Mouse (Mus musculus) lung, adult 18-20 months (tissue): ENCODE measurements at regions not wholly inside any gene's neighbourhood (a gene's known extent, or its start where the extent isn't known, plus 50 kb on each side); places are given as distances from the start of the nearest gene placed in this dataset.

Experiments used
- DNase-seq, 2 experiments: peaks; one replicate each; pipeline ENCODE4 v3.0.0; 2022; ENCODE audit warnings: mixed read lengths in 2 of 2

GRCm38 (mm10) chr4:48889074-48889592 is 169.9 kb upstream of the Plppr1 start:
- no peak for DNase-seq

DNA sequence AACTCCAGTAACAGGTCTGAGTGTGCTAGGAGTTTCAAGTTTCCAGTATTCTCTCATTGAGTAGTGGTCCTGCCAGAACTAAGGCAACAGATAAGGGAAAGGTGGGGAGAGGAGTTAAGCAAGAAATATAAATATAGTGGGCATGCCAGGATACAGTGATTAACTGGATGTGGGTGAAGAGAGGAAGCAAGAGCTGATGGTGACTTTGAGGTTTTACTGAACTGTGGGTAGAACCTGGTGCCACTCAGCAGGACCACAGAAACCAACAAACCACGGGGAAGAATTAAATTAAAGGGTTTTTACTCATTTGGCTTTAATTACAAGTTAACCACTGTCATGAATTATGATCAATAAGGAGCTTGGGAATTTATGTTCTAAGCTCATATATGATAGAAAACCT is 154.5 kb upstream of the Plppr1 start:
- DNase-seq, result no peak

DNA sequence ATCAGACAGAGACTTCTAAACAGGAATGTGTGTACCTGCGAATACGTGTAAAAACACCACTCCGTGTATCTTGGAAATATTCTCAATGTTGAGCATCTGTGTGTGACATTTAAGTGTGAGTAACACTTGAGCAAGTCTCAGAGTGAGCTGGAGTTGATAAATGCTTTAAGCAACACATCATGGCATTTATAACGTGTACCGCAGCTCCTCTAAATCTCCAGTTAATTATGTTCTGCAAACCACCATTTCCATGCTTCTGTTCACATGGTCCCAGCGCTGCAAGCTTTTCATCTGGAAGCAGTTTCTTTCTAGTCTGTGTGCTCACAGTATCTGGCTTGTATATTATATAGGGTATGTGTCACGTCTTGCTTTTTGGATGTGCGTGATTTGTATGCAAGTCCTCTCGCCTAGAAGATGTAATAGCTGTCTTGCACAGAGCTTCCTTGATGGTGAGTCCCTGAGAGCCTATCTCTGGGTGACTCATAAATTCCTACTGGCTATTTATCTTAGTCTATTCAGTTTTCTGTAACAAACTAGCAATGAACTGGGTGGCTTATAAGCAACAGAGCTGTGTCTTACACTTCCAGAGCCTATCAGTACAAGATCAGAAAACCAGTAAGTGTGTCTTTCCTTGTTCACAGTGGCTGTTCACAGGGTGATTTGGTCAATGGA is 153.7 kb upstream of the Plppr1 start:
- no peak for DNase-seq

GRCm38 (mm10) chr4:48909161-48909560 is 149.9 kb upstream of the Plppr1 start:
- DNase-seq, result no peak

DNA sequence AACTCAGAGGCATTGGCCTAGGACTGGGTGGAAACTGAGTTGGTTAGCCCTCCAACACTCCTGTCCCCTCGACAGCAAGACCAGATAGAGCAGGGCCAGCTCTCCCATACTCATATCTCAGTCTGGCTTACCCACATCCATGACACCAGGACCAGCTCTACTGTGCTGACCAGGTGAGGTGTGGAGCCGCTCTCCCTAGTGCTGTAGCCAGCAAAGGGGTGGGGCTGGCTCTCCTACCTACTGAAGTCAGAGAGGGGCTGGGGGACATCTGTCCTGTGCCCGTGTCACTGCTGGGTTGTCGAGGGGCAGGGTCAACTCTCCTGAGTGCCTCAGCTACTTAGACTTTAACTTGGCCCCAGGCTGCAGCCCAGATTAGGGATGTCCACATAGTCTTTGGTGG is 145.8 kb upstream of the Plppr1 start:
- DNase-seq, result no peak

GRCm38 (mm10) chr4:48924576-48925459 is 134.3 kb upstream of the Plppr1 start:
- no peak for DNase-seq

- no peak for DNase-seq
These were observed 120.7 kb upstream of the Plppr1 start for GRCm38 (mm10) chr4:48938420-48938819.

DNA sequence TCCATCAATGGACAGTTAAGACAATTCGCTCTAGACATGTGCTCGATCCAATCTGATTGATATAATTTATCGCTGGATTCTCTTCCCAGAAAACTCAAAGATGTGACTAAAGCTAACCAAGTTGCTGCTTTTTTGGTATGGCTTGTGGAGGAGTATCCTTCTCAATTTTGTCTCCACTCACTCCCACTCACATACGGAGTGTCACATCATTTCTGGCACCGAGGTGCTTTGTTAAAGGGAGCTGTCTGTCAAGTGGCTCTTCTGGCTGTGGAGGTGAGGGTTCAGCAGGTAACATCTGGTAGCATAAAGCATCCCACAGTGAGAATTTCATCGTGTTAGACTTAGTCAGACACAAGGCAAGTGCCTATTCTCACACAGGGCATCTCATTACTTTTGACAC is 120.2 kb upstream of the Plppr1 start:
- no peak for DNase-seq

- DNase-seq, result no peak
These were observed 113.7 kb upstream of the Plppr1 start for GRCm38 (mm10) chr4:48945266-48945818.

- no peak for DNase-seq
These were observed 106.1 kb upstream of the Plppr1 start for GRCm38 (mm10) chr4:48952965-48953364.

DNA sequence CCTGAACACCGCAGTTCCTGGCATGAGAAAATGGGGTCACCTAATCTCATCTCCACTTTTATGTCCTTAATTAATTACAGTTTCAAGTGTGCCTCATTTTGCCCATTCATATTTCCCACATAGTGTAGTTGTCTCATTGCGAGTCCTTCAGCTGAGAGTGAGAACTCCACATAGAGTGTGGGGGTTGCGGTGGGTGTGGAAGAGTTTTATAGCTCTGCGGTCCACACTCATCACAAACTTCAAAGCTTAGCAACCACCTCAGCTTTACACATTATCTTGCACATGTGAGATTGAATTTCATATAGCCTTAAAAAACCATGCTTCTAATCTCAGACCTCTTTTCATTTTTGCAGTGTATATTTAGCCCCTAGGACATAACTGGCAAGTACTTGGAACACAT is 83.3 kb upstream of the Plppr1 start:
- DNase-seq, result no peak

GRCm38 (mm10) chr4:48992021-48992420 is 67.1 kb upstream of the Plppr1 start:
- DNase-seq, result no peak
